Mouse (Mus musculus) layer of hippocampus, adult 2 months (tissue): ENCODE measurements at regions not wholly inside any gene's neighbourhood (a gene's known extent, or its start where the extent isn't known, plus 50 kb on each side); places are given as distances from the start of the nearest gene placed in this dataset.
A peak's percentile ranks its signal among the peaks of the same experiment; 100 is the strongest.

Experiments used
- DNase-seq, 2 experiments: peaks; one replicate each; pipeline ENCODE4 v3.0.0; 2022; ENCODE audit warnings: low spot score in 2 of 2
- H3K27ac ChIP-seq: fragments of 200-600 bp; 2 replicates; pipeline ENCODE4 v1.8.1; 2022
- H3K4me3 ChIP-seq: fragments of 200-600 bp; 2 replicates; pipeline ENCODE4 v1.8.1; 2022; ENCODE audit warnings: mild to moderate bottlenecking
- CTCF ChIP-seq: fragments of 200-600 bp; conservative IDR thresholded peaks from 2 replicates; pipeline ENCODE4 v1.8.1; 2022; ENCODE audit warnings: antibody characterized with exemption, mild to moderate bottlenecking, moderate library complexity

GRCm38 (mm10) chr15:87290987-87291529 is 253.0 kb upstream of the Fam19a5 start:
- Histone ChIP-seq H3K4me3 (no peak overlapping the region), H3K27ac (no peak overlapping the region)
- no peak for DNase-seq
- TF ChIP-seq CTCF, result no peak

GRCm38 (mm10) chr15:87319896-87320295 is 224.2 kb upstream of the Fam19a5 start:
- TF ChIP-seq CTCF, result peak; percentile 52
- no peak for DNase-seq
- Histone ChIP-seq H3K27ac (no peak overlapping the region), H3K4me3 (no peak overlapping the region)

- Histone ChIP-seq H3K27ac (no peak overlapping the region), H3K4me3 (no peak overlapping the region)
- no peak for DNase-seq
- no peak for TF ChIP-seq CTCF
Measured at GRCm38 (mm10) chr15:87321067-87321985, 222.8 kb upstream of the Fam19a5 start.

- no peak for DNase-seq
- TF ChIP-seq CTCF, result no peak
- no peak overlapping the region for H3K27ac ChIP-seq
- no peak overlapping the region for H3K4me3 ChIP-seq
Measured at GRCm38 (mm10) chr15:87325389-87325788, 218.7 kb upstream of the Fam19a5 start.

GRCm38 (mm10) chr15:87326281-87326680 is 217.8 kb upstream of the Fam19a5 start:
- TF ChIP-seq CTCF, result no peak
- Histone ChIP-seq H3K27ac (no peak overlapping the region), H3K4me3 (no peak overlapping the region)
- DNase-seq, result no peak

- TF ChIP-seq CTCF, result no peak
- no peak for DNase-seq
- Histone ChIP-seq H3K4me3 (no peak overlapping the region), H3K27ac (no peak overlapping the region)
Measured at GRCm38 (mm10) chr15:87332441-87332840, 211.7 kb upstream of the Fam19a5 start.

GRCm38 (mm10) chr15:87333527-87333926 is 210.6 kb upstream of the Fam19a5 start:
- TF ChIP-seq CTCF, result no peak
- DNase-seq, result no peak
- no peak overlapping the region for H3K4me3 ChIP-seq
- H3K27ac ChIP-seq, result no peak overlapping the region

- DNase-seq, result no peak
- Histone ChIP-seq H3K4me3 (no peak overlapping the region), H3K27ac (no peak overlapping the region)
- TF ChIP-seq CTCF, result peak; percentile 71
Measured at GRCm38 (mm10) chr15:87334430-87334829, 209.7 kb upstream of the Fam19a5 start.

GRCm38 (mm10) chr15:87335324-87335723 is 208.8 kb upstream of the Fam19a5 start:
- no peak for TF ChIP-seq CTCF
- peak overlapping the region; percentile 81 for H3K27ac ChIP-seq
- H3K4me3 ChIP-seq, result no peak overlapping the region
- no peak for DNase-seq

- H3K4me3 ChIP-seq, result no peak overlapping the region
- no peak for TF ChIP-seq CTCF
- peak overlapping the region; percentile 81 for H3K27ac ChIP-seq
- peak; percentile 58 to 75 for DNase-seq
Measured at GRCm38 (mm10) chr15:87335737-87336136, 208.4 kb upstream of the Fam19a5 start.

- peak; percentile 20 to 56 for DNase-seq
- TF ChIP-seq CTCF, result no peak
- Histone ChIP-seq H3K27ac (peak overlapping the region; percentile 68; the same call in 1 of the 2 replicates), H3K4me3 (no peak overlapping the region)
Measured at GRCm38 (mm10) chr15:87339904-87340303, 204.2 kb upstream of the Fam19a5 start.

GRCm38 (mm10) chr15:87342656-87343055 is 201.4 kb upstream of the Fam19a5 start:
- peak; percentile 65 for TF ChIP-seq CTCF
- no peak overlapping the region for H3K4me3 ChIP-seq
- no peak overlapping the region for H3K27ac ChIP-seq
- DNase-seq, result no peak

GRCm38 (mm10) chr15:87345826-87346225 is 198.3 kb upstream of the Fam19a5 start:
- no peak for TF ChIP-seq CTCF
- DNase-seq, result no peak
- Histone ChIP-seq H3K27ac (no peak overlapping the region), H3K4me3 (no peak overlapping the region)
